Mouse (Mus musculus): ENCODE results near the gene Dhrs7c. TPM values are rescaled to one million over a fixed set of nuclear protein-coding genes. Genes with fewer than 3 reads are reported as not detected.

Gene Dhrs7c
- not detected in 2 replicates for polyA plus RNA-seq (2012; rRNA removed)

GRCm38 (mm10) chr11:67797931-67798330, at the start of gene Dhrs7c:
Dhrs7c (plus strand) TSS chr11:67798187.

GRCm38 (mm10) chr11:67771053-67771452, 26.9 kb upstream of the Dhrs7c start, which contains the start of gene Glp2r:
Glp2r (minus strand) TSS chr11:67771153.

DNA sequence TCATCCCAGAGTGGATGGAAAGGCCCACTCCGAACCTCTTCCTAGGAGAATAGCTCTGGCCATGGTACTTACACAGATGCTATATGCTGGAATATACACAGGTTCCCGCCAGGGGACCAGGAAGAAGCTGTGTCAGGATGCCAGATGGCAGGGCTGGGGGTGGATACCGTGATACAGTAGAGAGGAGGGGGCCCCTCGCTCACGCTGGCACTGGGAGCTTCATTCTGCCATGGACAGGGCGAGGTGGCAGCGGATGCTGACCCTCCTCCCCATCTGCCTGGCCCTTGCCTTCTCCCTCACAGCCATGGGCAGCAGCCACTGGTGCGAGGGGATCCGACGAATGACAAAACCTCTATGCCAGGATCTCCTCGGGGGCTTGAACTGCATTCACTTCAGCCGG, 23.6 kb upstream of the Dhrs7c start, which contains the start of gene Gsg1l2:
Gene Gsg1l2 (plus strand): TSS at position 230 of the 400 bp plus-strand sequence.

Other genes starting within 250 kb of the Dhrs7c start
- 0.26 TPM in 1 of 2 replicates, not detected in the other for gene Rcvrn, start 102.9 kb upstream of the Dhrs7c start, polyA plus RNA-seq (2012; rRNA removed)
- not detected in 2 replicates for gene Glp2r, start 27.0 kb upstream of the Dhrs7c start, polyA plus RNA-seq (2012; rRNA removed)
- gene Gsg1l2, start 23.6 kb upstream of the Dhrs7c start, polyA plus RNA-seq (2012; rRNA removed) = not detected in 2 replicates
- 7.1 and 10.5 TPM in 2 replicates for gene Usp43, start 124.0 kb downstream of the Dhrs7c start, polyA plus RNA-seq (2012; rRNA removed)
- gene Cfap52, start 167.5 kb downstream of the Dhrs7c start, polyA plus RNA-seq (2012; rRNA removed) = 4.7 and 5.6 TPM in 2 replicates
- gene Stx8, start 168.0 kb downstream of the Dhrs7c start, polyA plus RNA-seq (2012; rRNA removed) = 2.4 and 3.0 TPM in 2 replicates